Mouse (Mus musculus) heart, adult 8-10 months (tissue): ENCODE results near the gene Nin. TPM values are rescaled to one million over a fixed set of nuclear protein-coding genes. Genes with fewer than 3 reads are reported as not detected.

Source experiments
- DNase-seq: peaks from one replicate; pipeline ENCODE4 v3.0.0; 2022; ENCODE audit warnings: low spot score
- total RNA-seq, 4 experiments: library from RNA; stranded (reverse); gene quantifications; 2 replicates each; pipeline ENCODE4 v1.2.4; 2022

The Nin gene
- total RNA-seq, 4 experiments from 2014 or later, result 13.1 to 17.0 (median 14.7) TPM

DNA sequence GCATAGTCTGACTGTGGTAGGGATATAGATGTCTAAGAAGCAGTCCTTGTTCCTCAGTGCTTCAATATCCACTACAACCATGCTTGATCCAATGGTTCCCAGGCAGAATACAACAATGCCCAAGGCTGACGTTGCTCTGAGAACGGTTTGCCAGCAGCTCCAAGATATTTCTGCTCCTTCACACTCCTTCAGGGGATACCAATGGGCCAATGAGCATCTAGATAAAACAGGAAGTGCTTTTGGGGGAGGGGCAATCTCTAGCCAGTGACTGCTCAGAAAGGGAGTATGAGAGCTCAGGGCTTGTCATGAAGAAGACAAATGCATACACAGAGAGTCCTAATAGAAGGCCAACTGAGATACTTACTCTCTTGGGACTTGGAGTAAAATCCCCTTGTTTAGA lies 6.0 kb upstream of the Nin start:
- no peak for DNase-seq

DNA sequence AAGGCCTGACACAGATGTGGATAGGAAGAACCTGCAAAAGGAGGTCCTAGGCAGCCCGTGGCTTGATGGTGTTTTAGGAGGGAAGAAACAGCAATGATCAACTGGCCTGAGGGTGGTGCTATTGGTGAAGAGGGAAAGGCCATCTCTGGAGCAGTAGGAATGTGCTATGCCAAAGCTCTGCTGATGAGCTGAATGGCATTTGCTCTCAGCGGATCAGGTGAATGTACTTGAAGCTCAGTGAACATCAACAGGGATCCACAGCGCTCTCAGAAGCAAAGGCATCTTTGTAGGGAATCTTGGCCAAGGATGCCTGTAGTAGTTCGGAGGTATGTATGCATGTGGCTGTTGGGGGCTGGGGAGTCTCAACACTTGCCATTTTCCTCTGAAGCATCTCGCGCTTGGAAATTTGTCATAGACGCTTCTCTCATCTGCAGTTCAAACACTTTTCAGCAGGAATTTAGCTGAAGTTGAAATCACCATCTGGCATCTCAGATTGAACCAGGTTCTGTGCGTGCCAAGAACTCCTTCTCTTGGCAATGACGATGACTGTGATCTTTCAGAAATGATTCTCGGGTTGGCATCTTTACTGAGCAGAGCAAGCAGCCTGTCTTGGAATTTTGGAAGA lies 5.3 kb upstream of the Nin start:
- no peak for DNase-seq

- no peak for DNase-seq
These were observed 3.6 kb upstream of the Nin start for GRCm38 (mm10) chr12:70117146-70117545.

DNA sequence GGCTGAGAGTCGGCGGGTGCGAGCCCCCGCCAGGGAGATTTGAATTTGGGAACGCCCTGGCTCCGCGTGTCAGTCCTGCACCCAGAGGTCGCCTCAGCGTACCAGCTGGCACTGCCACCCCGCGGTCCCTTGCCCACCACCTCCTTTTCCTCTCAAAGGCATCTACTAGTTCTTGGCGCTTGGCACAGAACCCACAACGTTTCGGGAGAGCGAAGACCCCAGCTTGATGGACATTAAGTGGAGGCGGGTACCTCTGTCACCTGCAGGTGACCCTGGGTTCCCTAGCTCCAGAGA lies 1.5 kb downstream of the Nin start:
- DNase-seq, result no peak

DNA sequence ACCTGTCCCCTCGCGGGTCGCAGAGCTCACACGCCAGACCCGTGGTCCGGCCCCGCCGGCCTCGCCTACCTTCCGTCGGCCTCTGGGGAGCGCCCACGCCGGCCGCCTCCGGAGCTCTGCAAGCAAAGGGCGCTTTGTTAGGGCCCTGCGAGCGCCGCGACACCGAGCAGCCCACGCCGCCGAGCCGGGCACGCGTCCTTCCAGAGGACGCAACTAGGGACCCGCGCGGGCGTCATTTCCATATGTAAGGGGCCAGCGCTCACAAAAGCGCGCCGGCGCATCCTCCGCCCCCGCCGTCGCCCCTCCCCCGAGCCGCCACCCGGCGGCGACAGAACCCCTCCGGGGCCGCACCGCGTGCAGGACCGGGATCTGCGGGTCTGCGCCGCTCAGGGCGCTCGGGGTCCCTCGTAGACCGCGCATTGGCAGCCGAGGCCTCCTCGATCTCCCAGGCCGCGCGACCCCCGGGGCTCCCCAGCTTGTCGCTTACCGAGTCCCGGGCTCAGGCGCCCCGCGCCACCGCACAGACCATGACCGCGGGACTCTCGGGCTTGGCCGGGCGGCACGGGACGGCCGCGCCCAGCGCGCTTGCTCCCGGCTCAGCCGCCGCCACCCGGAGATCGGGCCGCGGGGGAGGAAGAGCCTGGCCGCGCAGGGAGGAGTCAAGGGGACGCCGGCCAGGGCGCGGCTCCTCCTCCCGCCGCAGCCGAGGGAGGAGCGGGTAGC lies 2.0 kb downstream of the Nin start:
- peak; percentile 76 for DNase-seq

- DNase-seq, result no peak
These were observed 2.5 kb downstream of the Nin start for GRCm38 (mm10) chr12:70111117-70111366.

GRCm38 (mm10) chr12:70110375-70111116 lies 3.0 kb downstream of the Nin start:
- no peak for DNase-seq

GRCm38 (mm10) chr12:70109921-70110320 lies 3.6 kb downstream of the Nin start:
- DNase-seq, result no peak

- DNase-seq, result no peak
These were observed 5.4 kb downstream of the Nin start for GRCm38 (mm10) chr12:70108104-70108503.

GRCm38 (mm10) chr12:70106508-70106907 lies 7.0 kb downstream of the Nin start:
- DNase-seq, result no peak

DNA sequence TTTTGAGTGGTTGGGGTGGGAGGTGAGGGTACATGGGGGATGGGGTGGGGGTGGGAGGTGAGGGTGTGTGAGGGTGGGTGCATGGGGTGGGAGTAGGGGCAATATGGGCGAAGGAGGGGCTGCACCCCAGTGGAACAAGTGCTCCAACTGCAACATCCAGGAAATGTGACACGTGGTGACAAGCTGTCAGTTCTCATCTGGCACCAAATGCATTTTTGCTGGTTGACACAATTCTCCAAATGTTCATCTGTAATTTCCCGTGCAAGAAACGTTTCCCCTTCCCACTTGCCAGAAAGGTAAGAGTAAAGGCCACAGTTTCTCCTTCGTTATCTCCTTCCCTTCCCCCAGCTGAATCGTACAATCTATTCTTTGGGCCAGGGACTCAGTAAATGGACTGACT lies 7.6 kb downstream of the Nin start:
- no peak for DNase-seq

GRCm38 (mm10) chr12:70104776-70105420 lies 8.6 kb downstream of the Nin start:
- DNase-seq, result no peak

DNA sequence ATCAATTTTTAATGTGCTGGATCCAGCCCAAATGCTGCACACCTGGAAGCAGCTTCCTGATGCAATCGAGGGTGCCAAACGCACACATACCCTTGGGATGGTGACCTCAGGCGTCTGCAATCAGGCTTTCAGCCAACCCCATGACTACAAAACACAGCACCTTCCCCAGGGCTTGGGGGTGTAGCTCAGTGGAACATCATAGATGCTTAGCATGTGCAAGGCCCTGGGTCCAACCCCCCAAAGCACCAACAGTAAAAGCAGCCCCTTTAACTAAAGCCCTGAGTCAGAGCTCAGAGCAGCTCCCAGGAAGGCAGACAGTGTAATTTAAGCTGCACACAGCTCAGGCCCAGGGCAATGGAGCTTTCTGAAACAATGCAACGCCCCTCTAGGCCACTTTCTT lies 9.3 kb downstream of the Nin start:
- DNase-seq, result no peak

GRCm38 (mm10) chr12:70103257-70103656 lies 10.3 kb downstream of the Nin start:
- no peak for DNase-seq

GRCm38 (mm10) chr12:70102426-70102825 lies 11.1 kb downstream of the Nin start:
- no peak for DNase-seq

DNA sequence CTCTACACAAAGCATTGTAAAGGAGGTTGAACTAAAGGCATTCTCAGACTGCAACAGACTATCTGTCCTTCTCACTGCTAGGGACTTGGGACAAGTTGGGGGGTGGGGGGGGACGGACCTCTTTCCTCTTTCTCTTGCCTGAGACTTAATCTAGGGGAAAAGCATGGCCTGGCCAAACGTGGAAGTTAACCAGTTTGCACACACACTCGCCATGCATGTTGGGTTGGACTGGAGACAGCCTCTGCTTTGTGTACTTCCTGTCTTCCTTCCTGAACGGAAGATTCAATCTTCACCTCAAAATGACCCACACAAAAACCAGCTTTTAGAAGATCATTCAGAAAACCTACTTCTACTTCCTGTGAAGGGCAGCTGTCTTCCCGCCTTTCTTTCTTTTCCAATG lies 11.7 kb downstream of the Nin start:
- no peak for DNase-seq

- no peak for DNase-seq
These were observed 15.6 kb downstream of the Nin start for GRCm38 (mm10) chr12:70097901-70098300.

- no peak for DNase-seq
These were observed 16.2 kb downstream of the Nin start for GRCm38 (mm10) chr12:70097316-70097715.

DNA sequence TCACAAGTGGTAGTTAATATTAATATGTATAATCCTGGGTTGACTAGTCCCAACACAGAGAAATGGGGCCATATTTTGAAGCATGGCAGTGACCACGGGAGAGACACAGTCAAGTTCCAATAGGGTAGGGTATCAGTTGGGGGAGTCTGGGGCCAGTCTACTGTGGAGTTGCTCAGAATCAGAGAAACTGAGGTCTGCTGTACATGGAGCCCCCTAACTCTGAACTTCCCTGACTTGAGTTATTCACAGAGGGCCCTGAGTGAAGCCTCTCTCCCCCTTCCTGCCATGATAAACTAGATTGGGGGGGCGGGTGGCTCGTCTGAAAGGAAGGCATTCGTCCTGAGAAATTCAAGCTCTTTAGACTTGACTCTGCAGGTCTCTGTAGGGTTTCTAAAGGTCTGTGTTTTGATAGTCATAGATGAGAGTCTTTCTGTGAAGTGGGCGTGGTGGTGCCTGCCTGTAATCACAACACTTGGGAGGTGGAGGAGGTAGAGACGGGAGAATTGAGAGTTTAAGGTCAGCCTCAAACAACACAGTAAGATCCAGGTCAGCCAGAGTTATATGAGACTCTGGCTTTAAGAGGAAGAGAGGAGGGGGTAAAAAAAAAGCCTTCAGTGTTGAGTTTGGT lies 20.1 kb downstream of the Nin start:
- no peak for DNase-seq

DNA sequence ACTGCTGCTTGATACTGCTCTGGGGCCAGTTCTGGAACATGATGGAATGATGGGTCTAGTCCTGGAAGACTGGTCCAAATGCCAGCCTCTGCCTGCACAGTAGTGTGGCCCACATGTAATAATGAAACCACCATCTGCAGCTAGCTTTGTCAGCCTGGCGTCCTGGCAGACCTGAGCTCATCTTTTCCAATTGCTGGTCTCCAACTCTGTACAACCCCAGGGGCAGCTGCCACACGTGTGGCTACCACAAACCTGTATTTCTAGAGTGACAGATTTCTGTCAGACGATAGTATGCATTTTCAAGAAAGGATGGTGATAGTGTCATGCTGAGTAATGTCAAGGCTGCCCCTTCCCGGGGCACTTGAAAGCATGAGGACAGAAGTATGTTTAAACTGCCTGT lies 25.2 kb downstream of the Nin start:
- no peak for DNase-seq

DNA sequence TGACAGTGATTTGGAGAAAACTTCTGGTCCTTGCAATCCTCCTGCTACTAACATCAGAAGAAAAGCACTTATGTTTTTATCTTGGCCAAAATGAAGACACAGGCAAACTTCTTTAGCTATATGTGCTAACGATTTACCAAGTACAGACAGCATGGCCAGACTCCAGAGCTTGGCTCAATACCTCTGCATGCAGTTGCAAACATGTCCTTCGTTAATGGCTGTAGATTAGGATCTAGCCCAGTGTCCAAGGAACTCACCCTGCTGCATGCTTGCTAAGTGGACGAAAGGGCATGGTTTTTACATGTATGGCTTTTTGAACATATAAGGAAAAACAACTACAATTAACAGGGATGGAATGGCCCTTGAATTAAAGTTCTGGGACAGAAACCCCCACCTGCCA lies 28.2 kb downstream of the Nin start:
- DNase-seq, result no peak

DNA sequence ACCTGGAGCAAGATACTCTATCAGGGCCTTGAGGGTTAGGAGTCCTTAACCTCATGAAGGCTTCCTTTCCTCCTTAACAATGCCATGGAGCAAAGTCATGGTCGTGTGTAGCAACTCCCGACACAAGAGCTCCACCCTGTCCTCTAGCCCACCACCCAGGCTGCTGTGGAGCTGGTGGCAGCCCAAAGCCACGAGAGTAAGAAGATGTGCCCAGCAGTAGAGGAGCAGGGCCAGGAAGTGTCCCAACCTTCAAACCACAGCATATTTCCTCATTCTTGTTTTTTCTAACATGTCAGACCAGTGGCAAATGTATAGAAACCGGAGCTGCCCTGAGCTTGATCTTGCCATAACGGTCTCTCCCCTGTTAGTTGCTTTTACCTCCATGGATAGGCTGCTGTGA lies 29.3 kb downstream of the Nin start:
- DNase-seq, result no peak

DNA sequence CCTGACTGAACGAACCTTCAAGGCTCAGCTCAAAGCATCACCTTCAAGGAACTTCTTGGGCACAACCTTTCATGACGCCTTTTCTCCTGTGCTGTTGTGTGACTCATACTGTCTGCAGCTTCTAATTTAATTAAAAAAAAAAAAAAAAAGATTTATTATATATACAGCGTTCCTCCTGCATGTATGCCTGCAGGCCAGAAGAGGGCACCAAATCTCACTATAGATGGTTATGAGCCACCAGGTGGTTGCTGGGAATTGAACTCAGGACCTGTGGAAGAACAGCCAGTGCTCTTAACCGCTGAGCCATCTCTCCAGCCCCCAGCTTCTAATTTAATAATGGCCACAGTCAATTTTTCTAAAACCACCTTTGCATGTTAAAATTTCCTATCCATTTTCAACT lies 29.8 kb downstream of the Nin start:
- DNase-seq, result no peak
